Mouse (Mus musculus) kidney, postnatal 36 days (tissue): ENCODE measurements around the gene Eml1.
A peak's percentile ranks its signal among the peaks of the same experiment; 100 is the strongest.
"Not testable (repeated sequence)": the region's sequence is repeated elsewhere in the genome, so short reads cannot be mapped to it uniquely, and the experiment has no call there.

Experiments
- DNase-seq, 2 experiments: peaks; one replicate each; pipeline ENCODE4 v3.0.0; 2021 to 2022; ENCODE audit warnings: mixed read lengths in 2 of 2

The Eml1 gene

GRCm38 (mm10) chr12:108478714-108479113 lies 108.0 kb downstream of the Eml1 start:
- DNase-seq: no peak

- no peak for DNase-seq
These were observed 110.1 kb downstream of the Eml1 start for GRCm38 (mm10) chr12:108480704-108481365.

- no peak for DNase-seq
These were observed 118.3 kb downstream of the Eml1 start for GRCm38 (mm10) chr12:108489076-108489475.

- no peak for DNase-seq
These were observed 119.0 kb downstream of the Eml1 start for GRCm38 (mm10) chr12:108489741-108490140.

GRCm38 (mm10) chr12:108490336-108490735 lies 119.6 kb downstream of the Eml1 start:
- DNase-seq: no peak

GRCm38 (mm10) chr12:108490954-108491353 lies 120.2 kb downstream of the Eml1 start:
- no peak for DNase-seq

- peak; percentile 70 to 73 for DNase-seq
These were observed 123.3 kb downstream of the Eml1 start for GRCm38 (mm10) chr12:108494011-108494541.

- DNase-seq: peak in 1 of 2 experiments; percentile 5
These were observed 124.9 kb downstream of the Eml1 start for GRCm38 (mm10) chr12:108495455-108496235.

GRCm38 (mm10) chr12:108503064-108503463 lies 132.3 kb downstream of the Eml1 start:
- no peak for DNase-seq

- DNase-seq: peak in 1 of 2 experiments; percentile 21
These were observed 132.8 kb downstream of the Eml1 start for GRCm38 (mm10) chr12:108503582-108503981.

- DNase-seq: no peak
These were observed 135.1 kb downstream of the Eml1 start for GRCm38 (mm10) chr12:108505846-108506245.

GRCm38 (mm10) chr12:108507046-108507445 lies 136.3 kb downstream of the Eml1 start:
- not testable (repeated sequence) for DNase-seq

- no peak for DNase-seq
These were observed 139.8 kb downstream of the Eml1 start for GRCm38 (mm10) chr12:108510571-108510970.

- peak; percentile 16 to 40 for DNase-seq
These were observed 140.3 kb downstream of the Eml1 start for GRCm38 (mm10) chr12:108511009-108511408.

GRCm38 (mm10) chr12:108515464-108515863 lies 144.7 kb downstream of the Eml1 start:
- DNase-seq: no peak

GRCm38 (mm10) chr12:108519374-108519773 lies 148.6 kb downstream of the Eml1 start:
- DNase-seq: peak in 1 of 2 experiments; percentile 61

- peak; percentile 17 to 69 for DNase-seq
These were observed 158.5 kb downstream of the Eml1 start for GRCm38 (mm10) chr12:108529214-108529613.

GRCm38 (mm10) chr12:108534484-108534883 lies 163.7 kb downstream of the Eml1 start:
- DNase-seq: no peak

GRCm38 (mm10) chr12:108536461-108536860 lies 165.7 kb downstream of the Eml1 start:
- peak in 1 of 2 experiments; percentile 25 for DNase-seq

- peak; percentile 28 to 72 for DNase-seq
These were observed 170.3 kb downstream of the Eml1 start for GRCm38 (mm10) chr12:108541088-108541487.

- no peak for DNase-seq
These were observed 175.9 kb downstream of the Eml1 start for GRCm38 (mm10) chr12:108546508-108547153.

- no peak for DNase-seq
These were observed 176.6 kb downstream of the Eml1 start for GRCm38 (mm10) chr12:108547251-108547875.

- no peak for DNase-seq
These were observed 181.0 kb downstream of the Eml1 start for GRCm38 (mm10) chr12:108551731-108552130.
